Mouse (Mus musculus): Measurements from ENCODE around the gene Clhc1. TPM values are rescaled to one million over a fixed set of nuclear protein-coding genes. Genes with fewer than 3 reads are reported as not detected.

Gene Clhc1
- polyA plus RNA-seq, 1 experiment from 2014 or later = 0.42 TPM

- 98% methylated on average over 3 of the region's 3 CpGs for WGBS
- H3K9ac ChIP-seq (ENCODE audit: low read length) = no peak overlapping the region
- no peak for ATAC-seq (ENCODE audit: insufficient read depth, low FRiP score, low TSS enrichment)
- no peaks in the 10 kb centered on the region for H3K9me3 ChIP-seq (ENCODE audit: control insufficient read depth, low read length)
- no peak overlapping the region for H3K4me2 ChIP-seq (ENCODE audit: low read depth)
- H3K36me3 ChIP-seq (ENCODE audit: control insufficient read depth, insufficient read depth, low read length) = no peaks in the 10 kb centered on the region
- no peak for DNase-seq (ENCODE audit: low spot score)
- H3K4me3 ChIP-seq (ENCODE audit: low read depth, low read length) = no peak overlapping the region
- no peaks in the 10 kb centered on the region for H3K27me3 ChIP-seq (ENCODE audit: control insufficient read depth, insufficient read depth, low read length)
- no peaks in the 10 kb centered on the region for H3K4me1 ChIP-seq (ENCODE audit: control insufficient read depth, insufficient read depth, low read length)
- H3K27ac ChIP-seq (ENCODE audit: low read depth, low read length) = no peak overlapping the region
These were observed 75.6 kb downstream of the Clhc1 start for GRCm38 (mm10) chr11:29623327-29623726.

GRCm38 (mm10) chr11:29626541-29626940 is 78.8 kb downstream of the Clhc1 start:
- H3K27ac ChIP-seq (ENCODE audit: low read depth, low read length) = no peak overlapping the region
- no peaks in the 10 kb centered on the region for H3K9me3 ChIP-seq (ENCODE audit: control insufficient read depth, low read length)
- no peaks in the 10 kb centered on the region for H3K27me3 ChIP-seq (ENCODE audit: control insufficient read depth, insufficient read depth, low read length)
- no peak overlapping the region for H3K4me3 ChIP-seq (ENCODE audit: low read depth, low read length)
- 81% methylated on average over 5 of the region's 5 CpGs for WGBS
- no peak overlapping the region for H3K9ac ChIP-seq (ENCODE audit: low read length)
- no peaks in the 10 kb centered on the region for H3K4me1 ChIP-seq (ENCODE audit: control insufficient read depth, insufficient read depth, low read length)
- ATAC-seq (ENCODE audit: insufficient read depth, low FRiP score, low TSS enrichment) (no peak), DNase-seq (ENCODE audit: low spot score) (no peak)
- no peak overlapping the region for H3K4me2 ChIP-seq (ENCODE audit: low read depth)
- no peaks in the 10 kb centered on the region for H3K36me3 ChIP-seq (ENCODE audit: control insufficient read depth, insufficient read depth, low read length)

- Histone ChIP-seq H3K4me1 (ENCODE audit: control insufficient read depth, insufficient read depth, low read length) (no peaks in the 10 kb centered on the region), H3K27ac (ENCODE audit: low read depth, low read length) (no peak overlapping the region), H3K27me3 (ENCODE audit: control insufficient read depth, insufficient read depth, low read length) (no peaks in the 10 kb centered on the region), H3K9ac (ENCODE audit: low read length) (no peak overlapping the region), H3K36me3 (ENCODE audit: control insufficient read depth, insufficient read depth, low read length) (no peaks in the 10 kb centered on the region), H3K9me3 (ENCODE audit: control insufficient read depth, low read length) (no peaks in the 10 kb centered on the region), H3K4me2 (ENCODE audit: low read depth) (no peak overlapping the region), H3K4me3 (ENCODE audit: low read depth, low read length) (no peak overlapping the region)
- no peak for DNase-seq (ENCODE audit: low spot score)
- no peak for ATAC-seq (ENCODE audit: insufficient read depth, low FRiP score, low TSS enrichment)
- WGBS = 93% methylated on average over 3 of the region's 3 CpGs
These were observed 80.0 kb downstream of the Clhc1 start for GRCm38 (mm10) chr11:29627706-29628105.

Other genes with a start within 250 kb of the Clhc1 start
- 40.3 and 45.3 TPM in 2 replicates for gene Ccdc88a, start 174.3 kb upstream of the Clhc1 start, polyA plus RNA-seq (2014; fragmentation: Nextera tagmentation; extraction: Ambion mirVana)
- gene Prorsd1, start 32.9 kb upstream of the Clhc1 start, polyA plus RNA-seq (2014; fragmentation: Nextera tagmentation; extraction: Ambion mirVana) = 22.0 and 26.3 TPM in 2 replicates
- gene Mtif2, start 21.5 kb upstream of the Clhc1 start, polyA plus RNA-seq (2014; fragmentation: Nextera tagmentation; extraction: Ambion mirVana) = 41.9 and 43.3 TPM in 2 replicates
- gene Rps27a, start 159 bp downstream of the Clhc1 start, polyA plus RNA-seq (2014; fragmentation: Nextera tagmentation; extraction: Ambion mirVana) = 954 and 1,013 TPM in 2 replicates
- gene Rtn4, start 145.0 kb downstream of the Clhc1 start, polyA plus RNA-seq (2014; fragmentation: Nextera tagmentation; extraction: Ambion mirVana) = 76.8 and 84.7 TPM in 2 replicates